Mouse (Mus musculus) small intestine, adult 2 months (tissue): ENCODE results near the gene Blnk.

Experiments used
- CTCF ChIP-seq: fragments of 200-500 bp; IDR thresholded peaks from 2 replicates; pipeline ENCODE4 v1.5.1; 2012; ENCODE audit warnings: low read depth, mild to moderate bottlenecking, control low read depth, inconsistent platforms, low read length, moderate library complexity, mixed read lengths; ENCODE audit not compliant: insufficient replicate concordance, insufficient read length; ENCODE audit errors: extremely low read depth
- POLR2A ChIP-seq: fragments of 200-500 bp; IDR thresholded peaks from 2 replicates; pipeline ENCODE4 v1.6.1; 2012; ENCODE audit warnings: low read depth, mild to moderate bottlenecking, control low read depth, inconsistent platforms, low read length, moderate library complexity

- TF ChIP-seq CTCF: no peak
- no peak for TF ChIP-seq POLR2A
Observed at GRCm38 (mm10) chr19:41013591-41013990, 19.3 kb upstream of the Blnk start.
